Mouse (Mus musculus): ENCODE results near the gene Snx30.

The Snx30 gene

GRCm38 (mm10) chr4:59824860-59825259 lies 19.2 kb downstream of the Snx30 start:
- no peak for DNase-seq (ENCODE audit: low spot score)

- DNase-seq (ENCODE audit: low spot score): no peak
Measured at GRCm38 (mm10) chr4:59825634-59826033, 20.0 kb downstream of the Snx30 start.

- DNase-seq (ENCODE audit: low spot score): no peak
Measured at GRCm38 (mm10) chr4:59826381-59826780, 20.7 kb downstream of the Snx30 start.

- DNase-seq (ENCODE audit: low spot score): no peak
Measured at GRCm38 (mm10) chr4:59829072-59829471, 23.4 kb downstream of the Snx30 start.

- no peak for DNase-seq (ENCODE audit: low spot score)
Measured at GRCm38 (mm10) chr4:59831038-59831437, 25.4 kb downstream of the Snx30 start.

GRCm38 (mm10) chr4:59832810-59833209 lies 27.2 kb downstream of the Snx30 start:
- DNase-seq (ENCODE audit: low spot score): no peak

- no peak for DNase-seq (ENCODE audit: low spot score)
Measured at GRCm38 (mm10) chr4:59837659-59838058, 32.0 kb downstream of the Snx30 start.

GRCm38 (mm10) chr4:59844460-59845244 lies 39.0 kb downstream of the Snx30 start:
- no peak for DNase-seq (ENCODE audit: low spot score)

GRCm38 (mm10) chr4:59845245-59845637 lies 39.6 kb downstream of the Snx30 start:
- no peak for DNase-seq (ENCODE audit: low spot score)

GRCm38 (mm10) chr4:59847447-59847846 lies 41.8 kb downstream of the Snx30 start:
- DNase-seq (ENCODE audit: low spot score): no peak

DNA sequence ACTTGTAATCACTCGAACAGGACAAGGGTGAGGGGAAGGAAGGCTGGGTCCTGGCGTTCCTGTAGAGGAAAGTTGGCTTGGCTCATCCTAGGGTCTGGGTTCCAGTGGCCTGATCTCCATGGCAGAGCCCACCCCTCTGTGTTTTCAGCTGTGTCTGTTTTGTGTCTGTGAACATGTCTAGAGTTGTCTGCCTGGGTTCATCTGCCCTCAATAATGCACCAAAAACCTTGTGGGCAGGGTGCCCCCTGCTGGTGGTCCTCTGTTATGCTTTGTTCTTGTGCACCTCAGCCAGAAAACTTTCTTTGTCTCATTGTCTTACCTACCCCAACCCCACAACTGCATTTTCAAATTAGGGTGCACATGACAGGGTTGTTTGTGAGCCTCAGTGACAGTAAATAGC lies 44.5 kb downstream of the Snx30 start:
- DNase-seq (ENCODE audit: low spot score): peak; percentile 58

DNA sequence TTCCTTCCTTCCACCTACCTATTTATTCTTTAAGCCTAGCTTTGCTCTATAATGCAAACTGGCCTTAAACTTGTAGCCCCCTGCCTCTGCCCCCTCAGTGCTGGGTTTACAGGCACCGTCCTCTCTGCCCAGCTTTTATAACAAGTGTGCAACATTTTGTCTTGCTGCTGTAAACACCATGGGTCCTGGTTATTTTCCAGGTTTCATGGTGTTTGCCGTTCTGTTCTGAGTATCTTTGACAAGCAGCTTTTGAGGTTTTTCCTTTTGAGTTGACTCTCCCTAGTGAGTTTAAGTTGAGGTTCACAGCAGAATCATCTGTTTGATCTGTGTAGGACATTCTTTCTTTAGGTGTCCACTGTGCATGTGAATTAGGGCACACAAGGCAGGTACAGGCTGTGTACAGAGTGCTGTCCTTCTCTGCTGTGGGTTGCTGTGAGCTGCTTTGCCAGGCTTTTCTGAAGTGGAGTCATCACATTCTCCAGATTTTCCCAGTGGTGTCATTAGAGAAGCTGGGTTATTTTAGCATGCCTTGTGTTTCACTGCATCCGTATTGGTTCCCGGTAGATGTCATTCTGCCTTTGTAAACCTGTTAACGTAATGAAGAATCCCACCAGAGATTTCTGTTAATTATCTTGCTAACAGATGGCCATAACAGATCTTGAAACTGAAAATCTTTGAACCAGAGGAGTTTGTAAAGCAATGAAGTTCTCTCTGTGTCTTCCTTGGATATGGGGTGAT lies 45.4 kb downstream of the Snx30 start:
- no peak for DNase-seq (ENCODE audit: low spot score)

- no peak for DNase-seq (ENCODE audit: low spot score)
Measured at GRCm38 (mm10) chr4:59853155-59853554, 47.5 kb downstream of the Snx30 start.

- no peak for DNase-seq (ENCODE audit: low spot score)
Measured at GRCm38 (mm10) chr4:59859693-59860425, 54.2 kb downstream of the Snx30 start.

- no peak for DNase-seq (ENCODE audit: low spot score)
Measured at GRCm38 (mm10) chr4:59860431-59860830, 54.8 kb downstream of the Snx30 start.

GRCm38 (mm10) chr4:59861871-59862270 lies 56.2 kb downstream of the Snx30 start:
- no peak for DNase-seq (ENCODE audit: low spot score)

DNA sequence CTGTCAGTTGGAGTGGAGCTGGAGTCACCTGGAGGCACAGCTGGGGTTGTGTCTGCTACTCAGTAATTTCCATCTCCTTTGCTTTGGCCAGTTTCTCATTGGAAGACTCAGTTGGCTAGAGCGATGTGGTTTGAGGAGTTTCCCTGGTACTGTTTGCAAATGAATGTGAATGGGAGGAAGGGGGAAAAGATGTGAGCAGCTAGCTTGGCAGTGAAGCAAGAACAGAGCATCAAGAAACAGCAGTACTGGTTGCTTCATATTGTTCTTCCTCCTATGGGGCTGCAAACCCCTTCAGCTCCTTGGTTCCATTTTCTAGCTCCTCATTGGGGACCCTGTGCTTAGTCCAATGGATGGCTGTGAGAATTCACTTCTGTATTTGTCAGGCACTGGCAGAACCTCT lies 56.7 kb downstream of the Snx30 start:
- no peak for DNase-seq (ENCODE audit: low spot score)

GRCm38 (mm10) chr4:59863869-59864268 lies 58.2 kb downstream of the Snx30 start:
- DNase-seq (ENCODE audit: low spot score): no peak

DNA sequence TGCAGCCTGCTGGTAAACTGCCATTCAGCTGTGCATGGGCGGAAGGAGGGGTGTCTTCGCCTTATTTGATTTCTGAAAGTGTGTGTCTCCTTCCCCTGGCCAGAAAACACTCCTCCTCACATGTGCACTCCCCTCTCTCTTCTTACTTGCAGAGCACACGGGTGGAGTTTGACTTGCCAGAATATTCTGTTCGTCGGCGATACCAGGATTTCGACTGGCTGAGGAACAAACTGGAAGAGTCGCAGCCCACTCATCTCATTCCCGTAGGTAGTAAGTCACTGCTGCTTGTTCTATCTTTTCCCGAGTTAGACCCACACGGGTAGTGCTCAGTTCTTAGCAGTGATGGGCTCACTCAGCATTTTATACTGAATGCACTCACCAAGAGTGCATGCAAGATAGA lies 62.4 kb downstream of the Snx30 start:
- peak; percentile 26 for DNase-seq (ENCODE audit: low spot score)

- DNase-seq (ENCODE audit: low spot score): no peak
Measured at GRCm38 (mm10) chr4:59869488-59870057, 63.9 kb downstream of the Snx30 start.

- no peak for DNase-seq (ENCODE audit: low spot score)
Measured at GRCm38 (mm10) chr4:59870433-59870832, 64.8 kb downstream of the Snx30 start.

GRCm38 (mm10) chr4:59870859-59871591 lies 65.4 kb downstream of the Snx30 start:
- DNase-seq (ENCODE audit: low spot score): peak; percentile 80

Measured in left cerebral cortex, adult 11 months (tissue).